Mouse (Mus musculus): Measurements from ENCODE around the gene Npr2.
"Not testable (repeated sequence)": the region's sequence is repeated elsewhere in the genome, so short reads cannot be mapped to it uniquely, and the experiment has no call there.

Npr2 gene

DNA sequence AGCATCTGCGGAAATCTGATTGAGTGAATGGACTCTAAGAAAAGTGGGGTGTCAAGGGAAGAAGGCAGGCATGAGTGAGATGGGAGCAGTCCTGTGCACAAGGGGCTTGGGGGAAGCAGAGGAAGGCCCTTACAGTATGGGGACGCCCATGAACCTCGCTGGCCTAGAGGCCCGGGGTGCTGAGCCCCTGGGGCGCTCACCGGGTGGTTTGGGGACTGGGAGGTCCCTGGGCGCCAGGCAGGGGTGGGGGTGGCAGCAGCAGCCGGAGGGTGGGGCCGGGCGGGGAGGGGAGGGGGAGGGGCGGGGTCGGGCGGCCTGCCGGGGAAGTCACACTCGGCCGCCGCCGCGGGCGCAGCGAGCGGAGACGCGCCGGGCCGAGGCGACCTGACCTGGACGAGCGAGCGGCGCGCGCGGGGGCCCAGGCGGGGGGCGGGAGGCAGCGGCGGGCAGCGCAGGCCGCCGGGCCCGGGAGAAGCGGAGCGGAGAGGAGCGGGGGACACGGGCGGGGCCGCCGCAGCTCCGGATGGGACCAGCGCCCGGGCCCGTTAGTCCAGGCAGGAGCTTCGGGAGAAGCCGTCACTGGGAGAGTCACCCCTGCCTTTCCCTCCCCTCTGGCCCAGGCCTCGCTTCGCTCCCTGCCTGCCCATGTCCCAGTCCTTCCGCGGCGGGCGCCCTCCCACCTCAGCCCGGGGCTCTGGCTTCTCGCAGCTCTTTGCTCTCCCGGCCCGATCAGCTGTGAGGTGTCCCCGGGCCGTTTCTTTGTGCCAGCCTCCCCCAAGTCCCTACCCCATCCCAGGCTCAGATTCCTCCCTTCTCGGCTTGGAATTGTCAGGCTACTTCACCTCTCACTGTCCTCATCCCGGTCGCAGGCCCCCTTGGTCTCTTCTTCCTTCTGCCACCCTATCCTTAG, at the start of gene Npr2:
Gene Npr2 (plus strand): TSS at position 890 of the 910 bp plus-strand sequence.
- DNase-seq (ENCODE audit: low spot score): peak; percentile 48

DNA sequence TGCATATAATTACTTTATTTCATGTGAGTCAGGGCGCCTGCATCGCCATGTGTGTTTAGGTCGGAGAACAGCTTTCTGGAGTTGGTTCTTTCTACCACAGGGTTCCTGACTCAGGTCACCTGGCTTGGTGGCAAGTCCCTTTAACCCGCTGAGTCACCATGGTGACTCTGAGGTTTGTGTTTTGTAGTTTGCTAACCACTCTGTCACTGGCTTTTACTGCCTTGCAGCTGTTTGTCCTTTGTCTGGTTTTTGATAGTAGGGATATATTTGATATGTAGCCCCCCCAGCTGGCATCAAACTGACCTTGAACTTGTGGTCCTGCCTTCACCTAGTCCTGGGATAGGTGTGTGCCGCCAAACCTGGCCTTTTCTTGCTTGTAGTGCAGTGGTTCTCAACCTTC, 49.5 kb upstream of the Npr2 start:
- no peak for DNase-seq (ENCODE audit: low spot score)

DNA sequence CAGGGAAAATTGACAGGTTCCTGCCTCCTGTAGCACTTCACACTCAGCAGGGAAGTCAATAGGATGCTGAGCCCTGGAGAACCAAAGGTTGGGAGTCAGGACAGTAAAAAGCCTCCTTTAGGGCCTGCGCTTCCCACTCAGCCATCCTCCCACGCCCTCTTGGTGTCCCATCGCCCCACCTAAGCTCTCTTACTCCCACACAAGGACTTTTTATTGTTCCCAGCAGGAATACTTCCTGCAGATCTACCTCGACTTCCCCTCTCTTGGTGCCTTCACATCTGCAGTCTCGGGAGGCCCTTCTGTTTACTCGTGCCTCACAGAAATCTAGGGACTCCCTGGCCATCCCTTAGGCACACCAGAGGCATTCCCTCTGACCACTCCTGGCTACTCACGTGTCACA, 48.3 kb upstream of the Npr2 start:
- DNase-seq (ENCODE audit: low spot score): no peak

DNA sequence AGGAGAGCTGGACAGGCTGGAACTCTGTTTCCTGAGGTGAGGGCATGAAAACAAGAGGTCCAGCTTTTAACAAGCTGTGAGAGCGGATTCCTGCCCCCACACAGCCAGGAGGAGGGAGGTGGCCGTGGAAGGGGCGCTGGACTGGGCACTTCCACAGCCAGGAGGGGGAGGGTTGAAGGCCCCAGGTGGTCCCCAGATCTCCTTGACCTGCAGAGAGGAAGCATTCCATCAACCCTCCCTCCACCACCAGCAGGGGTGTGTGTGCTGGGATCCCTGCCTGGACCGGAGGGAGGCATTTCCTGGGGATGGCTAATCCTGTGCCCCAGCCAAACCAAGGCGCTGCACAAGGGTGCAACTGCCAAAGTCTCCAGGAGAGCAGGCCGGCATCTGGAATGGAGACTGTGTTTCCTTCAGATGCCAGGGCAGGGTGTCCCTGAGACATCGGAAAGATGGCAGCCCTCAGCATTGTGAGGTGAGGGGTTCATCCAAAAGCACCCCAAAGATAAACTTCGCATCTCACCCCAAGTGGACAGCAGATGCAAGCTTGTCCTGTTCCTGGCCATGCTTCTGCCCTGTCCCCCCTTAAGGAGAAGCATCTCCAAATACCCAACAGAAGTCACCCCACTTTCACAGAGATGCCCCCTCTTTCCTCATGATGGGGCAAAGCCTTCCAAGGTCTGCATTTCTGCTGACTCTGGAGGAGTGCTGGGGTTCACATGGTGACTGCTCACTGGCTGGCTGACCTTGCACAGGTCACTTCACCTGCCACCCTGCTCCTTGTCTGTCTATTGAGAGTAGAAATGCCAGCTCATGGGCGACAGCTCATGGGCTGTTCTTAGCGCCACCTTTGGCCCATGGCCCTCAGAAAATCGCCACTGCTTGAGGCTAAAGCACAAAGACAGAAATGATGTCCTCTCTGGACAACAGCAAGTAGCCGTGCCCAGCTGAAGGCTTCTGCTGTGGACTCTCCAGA, 47.0 kb upstream of the Npr2 start, which contains the start of gene Msmp:
Gene Msmp (minus strand): TSS at position 51 of the 973 bp plus-strand sequence.
- no peak for DNase-seq (ENCODE audit: low spot score)

DNA sequence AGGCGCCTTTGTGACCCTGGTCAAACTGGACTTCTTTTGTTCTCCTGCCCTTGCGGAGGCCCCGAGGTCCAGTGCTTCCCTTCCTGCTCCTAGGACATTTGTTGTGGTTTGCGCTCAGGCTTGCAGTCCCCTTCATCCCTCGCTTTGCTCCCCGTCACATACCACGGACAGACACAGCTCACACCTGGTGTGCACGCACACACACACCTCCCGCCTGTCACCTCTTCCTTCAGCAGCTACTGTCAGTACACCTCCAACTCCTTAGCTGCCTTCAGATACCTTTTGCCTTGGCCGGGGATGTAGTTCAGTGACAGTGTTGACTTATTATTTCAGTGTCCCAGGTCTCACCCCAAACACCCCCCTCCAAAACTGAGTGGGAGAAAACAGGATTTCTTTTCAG, 46.1 kb upstream of the Npr2 start:
- DNase-seq (ENCODE audit: low spot score): no peak

DNA sequence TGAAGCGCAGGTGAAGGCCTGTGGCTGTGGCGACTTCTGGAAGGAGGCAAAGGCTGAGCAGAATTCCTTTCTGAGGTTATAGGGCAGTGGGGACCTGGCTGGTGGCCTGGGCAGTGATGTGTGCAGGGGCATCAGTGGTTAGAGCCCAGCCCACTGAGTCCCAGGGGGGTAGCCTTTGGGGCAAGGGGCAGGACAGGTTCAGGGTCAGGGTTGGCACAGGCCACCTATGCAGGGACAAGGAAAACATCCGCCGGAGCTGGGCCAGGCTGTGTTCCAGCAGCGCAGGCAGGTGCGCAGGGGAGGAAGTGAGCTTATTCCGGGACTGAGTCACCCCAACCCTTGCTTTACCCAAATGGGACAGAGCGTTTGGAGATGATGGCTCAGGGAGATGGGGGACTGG, 45.3 kb upstream of the Npr2 start:
- no peak for DNase-seq (ENCODE audit: low spot score)

DNA sequence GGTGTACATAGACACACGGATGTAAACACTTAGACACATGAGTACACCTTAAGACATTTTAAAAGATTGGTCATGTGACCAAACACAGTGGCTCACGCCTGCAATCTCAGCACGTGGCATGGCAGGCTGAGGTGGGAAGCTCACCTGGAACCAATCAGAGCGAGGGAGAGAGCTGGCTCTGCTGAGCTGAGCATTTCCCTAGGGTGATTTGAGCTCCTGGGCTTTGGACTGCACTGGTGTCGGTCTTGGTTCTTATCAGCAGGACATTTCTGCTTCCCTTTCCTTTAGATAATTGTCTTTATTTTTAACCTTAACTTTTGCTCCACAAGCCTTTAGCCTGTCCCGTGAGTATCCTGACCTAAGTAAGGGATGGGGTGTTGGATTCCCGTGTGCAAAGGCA, 44.1 kb upstream of the Npr2 start:
- no peak for DNase-seq (ENCODE audit: low spot score)

DNA sequence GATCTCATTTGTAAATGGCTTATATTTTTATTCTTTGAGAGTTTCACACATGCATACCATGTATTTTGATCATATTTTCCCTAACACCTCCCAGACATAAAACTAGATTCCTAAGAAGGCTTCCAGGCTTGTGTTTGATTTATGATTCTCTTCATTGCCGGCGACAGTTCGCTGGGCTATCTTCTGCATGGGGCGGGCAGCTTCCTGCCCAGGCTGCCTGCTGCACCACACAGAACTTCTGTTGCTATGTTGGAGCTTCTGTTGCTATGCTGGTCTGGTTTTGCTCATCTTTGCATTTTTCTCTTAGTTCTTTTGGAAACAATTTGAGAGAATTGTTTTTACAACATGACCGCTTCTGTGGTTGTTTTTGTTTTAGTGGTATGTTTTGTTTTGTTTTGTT, 40.2 kb upstream of the Npr2 start:
- no peak for DNase-seq (ENCODE audit: low spot score)

DNA sequence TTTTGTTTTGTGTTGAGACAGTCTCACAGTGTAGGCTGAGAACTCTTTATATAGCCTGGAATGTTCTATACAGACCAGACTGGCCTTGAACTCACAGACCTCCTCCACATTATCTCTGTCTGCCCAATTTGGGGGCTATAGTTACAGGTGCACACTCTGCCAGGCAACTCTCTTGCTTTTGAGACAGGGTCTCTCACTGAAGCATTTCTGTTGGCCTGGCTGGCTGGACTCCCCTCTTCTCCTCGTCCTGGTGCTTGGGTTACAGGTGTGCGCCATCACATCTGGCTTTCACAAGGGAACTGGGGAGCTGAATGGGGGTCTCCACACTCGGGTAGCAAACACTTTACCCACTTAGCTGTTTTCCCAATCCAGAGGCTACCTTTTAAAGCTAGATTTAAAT, 39.8 kb upstream of the Npr2 start:
- DNase-seq (ENCODE audit: low spot score): no peak

DNA sequence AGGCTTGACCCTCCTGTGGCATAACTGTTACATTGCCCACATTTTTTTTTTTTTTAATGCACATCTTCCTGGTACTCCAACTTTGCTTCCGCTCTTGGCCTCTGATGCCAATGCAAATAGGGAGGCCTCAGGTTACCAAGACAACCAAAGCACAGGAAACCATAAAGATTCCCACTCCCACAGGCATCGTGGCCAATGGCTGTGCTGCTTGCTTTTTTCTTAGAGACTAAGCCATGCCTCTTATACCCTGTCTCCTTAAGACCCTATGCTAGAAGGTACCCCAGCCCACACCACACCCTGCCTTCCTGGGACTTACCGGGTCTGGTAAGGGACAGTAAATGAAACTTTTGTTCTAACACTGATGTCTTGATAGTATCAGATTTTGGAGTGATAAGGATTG, 38.3 kb upstream of the Npr2 start:
- no peak for DNase-seq (ENCODE audit: low spot score)

DNA sequence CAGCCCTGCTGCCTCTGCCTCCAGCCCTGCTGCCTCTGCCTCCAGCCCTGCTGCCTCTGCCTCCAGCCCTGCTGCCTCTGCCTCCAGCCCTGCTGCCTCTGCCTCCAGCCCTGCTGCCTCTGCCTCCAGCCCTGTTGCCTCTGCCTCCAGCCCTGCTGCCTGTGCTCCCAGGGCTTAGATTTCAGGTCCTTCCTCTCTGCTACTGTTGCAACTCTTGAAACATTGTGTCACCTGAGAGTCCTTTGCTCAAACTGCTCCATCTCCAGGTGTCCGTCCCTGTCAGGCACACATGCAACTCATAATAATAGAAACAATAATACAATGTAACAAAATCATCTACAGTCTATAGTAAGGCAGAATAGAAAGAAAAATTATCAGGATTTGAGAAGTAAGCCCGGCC, 35.1 kb upstream of the Npr2 start:
- not testable (repeated sequence) for DNase-seq (ENCODE audit: low spot score)

DNA sequence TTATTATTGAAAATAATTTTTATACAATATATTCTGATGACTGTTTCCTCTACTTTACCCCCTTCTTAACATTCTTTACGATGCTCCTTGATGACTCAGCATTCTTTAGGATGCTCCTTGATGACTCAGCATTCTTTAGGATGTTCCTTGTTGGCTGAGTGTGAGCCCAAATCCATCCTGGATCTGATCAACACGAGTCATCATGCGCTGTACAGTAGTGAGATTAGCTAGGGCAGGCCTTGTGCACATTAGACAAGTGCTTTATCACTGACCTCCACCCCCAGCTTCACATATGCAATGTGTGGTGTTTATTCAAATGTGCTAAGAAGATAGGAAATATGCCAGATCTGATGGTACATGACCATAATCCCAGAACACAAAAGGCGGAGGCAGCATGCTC, 33.5 kb upstream of the Npr2 start:
- DNase-seq (ENCODE audit: low spot score): no peak

DNA sequence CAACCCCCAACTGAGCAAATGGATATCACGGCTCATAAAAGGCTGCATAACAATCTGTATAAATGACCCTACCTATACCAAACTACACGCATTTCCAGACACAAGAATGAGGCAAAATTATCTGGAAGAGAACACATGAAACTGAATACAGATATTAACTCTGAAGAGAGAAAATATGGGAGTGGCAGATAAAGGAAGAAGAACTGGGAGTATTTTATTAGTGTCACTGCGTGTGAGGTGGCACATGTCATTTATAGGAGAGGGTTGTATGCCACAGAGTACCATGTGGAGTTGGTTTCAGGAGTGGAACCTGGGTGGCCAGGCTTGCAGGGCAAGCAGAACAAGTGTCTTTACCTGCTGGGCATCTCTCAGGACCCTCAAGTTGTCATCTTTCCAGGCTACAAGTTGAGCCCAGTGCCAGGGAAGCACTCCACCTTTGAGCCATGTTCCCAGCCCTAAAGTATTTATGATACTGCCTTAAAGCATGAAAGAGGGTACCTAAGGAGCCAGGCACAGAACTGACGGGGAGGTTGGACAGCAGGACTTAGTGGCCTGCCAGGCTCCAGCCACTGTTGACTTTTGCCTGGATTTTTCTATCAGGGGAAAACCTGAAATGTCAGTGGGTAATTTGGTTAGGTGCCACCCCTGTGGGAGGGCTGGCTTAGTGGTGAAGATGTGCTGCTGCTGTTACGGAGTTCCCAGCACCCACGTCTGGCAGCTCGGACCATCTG, 32.9 kb upstream of the Npr2 start:
- DNase-seq (ENCODE audit: low spot score): no peak

DNA sequence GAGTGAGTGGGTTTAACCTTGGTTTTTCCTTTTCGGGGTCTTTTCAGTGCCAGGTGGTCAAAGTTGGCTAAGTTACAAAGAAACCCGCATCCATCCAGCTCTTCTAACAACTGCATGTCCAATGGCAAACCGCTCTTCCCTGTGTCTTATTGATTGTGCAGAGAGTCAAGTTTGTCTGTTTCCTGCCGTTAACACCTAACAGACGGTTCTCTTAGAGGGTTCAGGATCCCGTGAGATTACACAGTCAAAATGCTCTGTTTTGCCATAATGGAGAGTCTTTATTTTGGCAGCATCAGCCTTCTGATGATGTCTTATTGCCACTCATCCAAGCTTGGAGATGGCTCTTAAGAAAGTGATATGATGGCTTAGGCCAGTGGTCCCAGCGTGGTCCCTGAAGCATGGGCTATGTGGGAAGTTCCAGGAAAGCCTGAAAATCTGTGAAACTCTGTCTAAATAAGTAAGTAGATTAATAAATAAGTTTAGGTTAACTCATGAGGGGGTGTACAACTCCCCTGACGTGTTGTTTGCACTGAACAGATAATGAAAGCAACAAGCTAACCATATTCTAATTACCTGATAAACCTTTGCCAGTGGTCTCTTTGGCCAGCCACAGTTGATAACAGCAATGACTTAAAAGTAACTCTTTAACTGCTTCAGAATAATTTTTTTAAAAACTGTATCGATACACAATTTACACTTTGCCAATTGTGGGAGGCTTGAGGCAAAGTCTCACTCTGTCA, 31.4 kb upstream of the Npr2 start:
- DNase-seq (ENCODE audit: low spot score): no peak

DNA sequence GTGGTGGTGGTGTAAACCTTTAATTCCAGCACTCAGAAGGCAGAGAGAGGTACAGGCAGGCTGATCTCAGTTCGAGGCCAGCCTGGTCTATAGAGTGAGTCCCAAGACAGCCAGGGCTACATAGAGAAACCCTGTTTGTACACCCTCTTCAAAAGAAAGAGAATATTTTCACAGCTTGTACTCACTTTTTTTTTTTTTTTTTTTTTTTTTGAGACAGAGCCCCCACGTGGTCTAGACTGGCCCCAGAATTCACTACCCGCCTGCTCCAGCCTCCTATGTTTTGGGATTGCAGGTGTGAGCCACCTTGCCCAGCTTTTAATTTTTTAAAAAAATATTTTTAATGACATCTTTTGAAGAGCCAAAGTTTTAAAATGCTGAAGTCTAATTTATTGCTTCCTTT, 27.6 kb upstream of the Npr2 start:
- DNase-seq (ENCODE audit: low spot score): no peak

DNA sequence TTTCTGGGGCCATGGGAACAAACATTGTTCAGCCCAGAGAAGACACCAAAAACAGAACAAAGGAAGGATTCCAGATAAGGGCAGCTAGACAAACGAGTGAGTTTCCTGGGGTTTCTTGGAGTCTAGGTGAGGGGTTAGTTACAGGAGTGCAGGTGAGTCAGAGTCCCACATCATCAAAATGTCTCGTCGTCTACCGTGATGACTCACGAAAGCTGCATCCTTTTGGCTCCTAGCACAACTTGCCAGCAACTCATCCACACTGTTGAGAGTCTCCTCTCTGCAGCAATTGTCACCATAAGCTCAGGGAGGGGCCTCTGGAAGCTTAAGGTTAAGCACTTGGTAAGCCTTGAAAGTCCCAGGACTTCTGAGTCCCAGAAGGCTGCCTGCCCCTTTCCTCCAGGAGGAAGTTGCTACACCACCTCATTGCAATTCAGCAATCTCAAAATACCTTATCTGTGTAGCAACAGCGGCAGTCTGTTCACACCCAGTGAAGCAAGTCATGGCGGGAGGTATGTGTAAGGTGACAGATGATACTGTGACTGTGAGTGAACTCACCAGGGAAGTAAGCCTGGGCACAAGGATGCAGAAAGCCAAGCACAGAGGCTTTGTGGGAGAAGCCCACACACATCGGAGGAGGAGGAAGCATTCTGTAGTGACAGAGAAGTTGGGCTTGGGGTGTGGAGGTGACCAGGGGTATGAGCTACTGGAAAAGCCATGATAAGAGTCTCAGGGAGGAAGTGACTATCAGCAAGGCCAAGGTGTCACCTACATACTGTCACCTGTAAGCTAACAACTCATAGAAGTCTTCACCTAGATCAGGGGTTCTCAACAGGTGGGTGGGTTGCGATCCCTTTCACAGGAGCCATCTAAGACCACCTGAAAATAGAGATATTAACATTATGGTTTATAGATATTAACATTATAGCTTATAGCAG, 26.7 kb upstream of the Npr2 start:
- DNase-seq (ENCODE audit: low spot score): no peak

DNA sequence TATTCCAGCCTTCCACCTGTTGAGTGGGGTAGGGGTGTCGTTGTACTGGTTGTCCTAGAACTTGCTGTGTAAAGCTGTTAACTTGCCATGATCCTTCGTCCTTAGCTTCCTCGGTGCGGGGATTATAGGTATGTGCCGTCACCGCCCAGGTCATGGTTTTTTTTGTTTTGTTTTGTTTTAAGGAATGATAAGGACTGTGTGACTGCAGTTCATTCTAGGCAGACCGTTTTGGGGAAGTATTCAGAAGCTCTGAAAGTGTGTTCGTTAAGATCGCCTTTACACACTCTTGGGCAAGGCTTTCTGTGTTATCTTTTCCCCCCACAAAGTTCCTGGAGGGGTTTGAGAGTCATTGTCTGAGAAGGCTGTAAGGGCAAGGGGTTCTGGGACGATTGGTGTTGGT, 19.2 kb upstream of the Npr2 start:
- DNase-seq (ENCODE audit: low spot score): no peak

DNA sequence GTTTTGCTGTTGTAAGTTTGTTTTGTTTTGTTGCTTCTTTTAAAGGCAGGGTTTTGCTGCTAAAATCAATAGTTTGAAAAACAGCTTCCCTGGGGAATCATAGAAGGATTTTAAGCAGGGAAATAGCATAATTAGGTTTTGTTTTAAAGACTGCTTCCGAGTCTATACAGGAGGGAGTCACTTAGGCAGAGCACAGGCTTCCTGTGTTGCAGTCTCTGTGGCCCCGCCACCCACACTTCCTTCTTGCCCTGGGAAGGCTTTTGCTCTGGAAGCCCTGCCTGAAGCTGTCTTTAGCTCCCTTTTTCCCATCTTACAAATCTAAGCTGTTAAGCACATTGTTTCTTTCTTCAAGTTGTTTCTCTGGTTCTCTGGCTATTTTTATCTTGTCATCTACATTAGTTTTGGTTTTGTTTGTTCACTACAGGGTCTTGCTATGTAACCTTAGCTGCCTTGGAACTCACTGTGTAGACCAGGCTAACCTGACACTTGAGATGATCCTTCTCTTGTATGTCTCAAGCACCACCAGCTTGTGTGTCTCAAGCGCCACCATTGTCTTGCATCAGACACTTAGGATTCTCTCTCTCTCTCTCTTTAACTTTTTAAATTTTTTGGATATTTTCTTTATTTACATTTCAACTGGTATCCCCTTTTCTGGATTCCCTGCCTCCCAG, 18.5 kb upstream of the Npr2 start:
- no peak for DNase-seq (ENCODE audit: low spot score)

DNA sequence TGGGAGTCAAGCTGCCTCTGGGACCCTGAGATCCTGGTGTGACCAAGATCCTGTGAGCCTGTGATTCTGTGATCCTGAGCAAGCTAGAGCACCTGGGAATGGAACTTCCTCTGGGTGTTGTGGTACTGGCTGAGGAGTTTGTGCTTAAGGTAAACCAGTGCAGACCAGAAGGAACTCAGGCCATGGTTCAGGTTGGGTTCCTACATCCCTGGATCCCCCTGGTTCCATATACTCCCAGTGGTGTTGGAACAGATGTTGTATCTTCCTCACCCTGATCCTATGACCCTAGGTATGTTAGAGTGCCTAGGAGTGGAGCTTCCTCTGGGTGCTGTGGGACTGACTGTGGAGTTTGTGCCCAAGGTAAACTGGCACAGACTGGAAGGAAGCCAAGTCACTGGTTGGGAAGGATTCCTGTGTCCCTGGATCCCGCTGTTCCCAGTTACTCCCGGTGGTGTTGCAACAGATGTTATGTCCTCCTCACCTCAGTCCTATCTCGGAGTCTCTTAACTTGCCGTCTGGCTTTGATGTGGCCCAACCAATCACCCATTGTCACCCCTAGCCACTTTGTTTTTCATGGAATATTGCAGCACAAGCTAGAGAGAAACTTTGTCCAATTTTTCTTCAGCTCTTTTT, 11.5 kb upstream of the Npr2 start:
- DNase-seq (ENCODE audit: low spot score): no peak

Data from ovary, adult 18-20 months (tissue).